Mouse (Mus musculus) heart, embryonic 10.5 days (tissue): ENCODE measurements around the gene Rassf8. TPM values are rescaled to one million over a fixed set of nuclear protein-coding genes. Genes with fewer than 3 reads are reported as not detected.
A peak's percentile ranks its signal among the peaks of the same experiment; 100 is the strongest.

Source experiments
- DNase-seq: peaks from one replicate; pipeline ENCODE4 v3.0.0-alpha.2; 2017; ENCODE audit warnings: low spot score
- H3K27ac ChIP-seq: fragments of 300-500 bp; sonication (generic); 2 replicates; pipeline ENCODE4 v1.5.1; 2016; ENCODE audit warnings: mild to moderate bottlenecking
- H3K27me3 ChIP-seq: fragments of 300-500 bp; sonication (generic); 2 replicates; pipeline ENCODE4 v1.6.1; 2016; ENCODE audit warnings: mild to moderate bottlenecking; ENCODE audit not compliant: poor library complexity, insufficient read depth, severe bottlenecking
- H3K36me3 ChIP-seq: fragments of 300-500 bp; sonication (generic); 2 replicates; pipeline ENCODE4 v1.6.1; 2016; ENCODE audit warnings: mild to moderate bottlenecking, moderate library complexity
- H3K4me1 ChIP-seq: fragments of 300-500 bp; sonication (generic); 2 replicates; pipeline ENCODE4 v1.6.1; 2016; ENCODE audit warnings: mild to moderate bottlenecking
- H3K4me3 ChIP-seq: fragments of 300-500 bp; sonication (generic); 2 replicates; pipeline ENCODE4 v1.5.1; 2016; ENCODE audit warnings: mild to moderate bottlenecking, moderate library complexity
- H3K9me3 ChIP-seq: fragments of 300-500 bp; sonication (generic); 2 replicates; pipeline ENCODE4 v1.6.1; 2016; ENCODE audit warnings: mild to moderate bottlenecking, moderate library complexity
- WGBS: fragments of 180-500 bp; shearing (Covaris S2); methylation state at CpG from one replicate; pipeline ENCODE4 v1.1.7; 2016; 5-methylcytosine and 5-hydroxymethylcytosine counted together
- polyA plus RNA-seq: library from polyadenylated mRNA; unstranded; fragments of >200 nt; fragmentation: Nextera tagmentation; extraction: Ambion mirVana; gene quantifications from 2 replicates; pipeline ENCODE4 v1.2.1, GENCODE M21; 2016

Gene Rassf8
- polyA plus RNA-seq, 1 experiment from 2014 or later = 7.2 TPM

GRCm38 (mm10) chr6:145768671-145769292 lies 22.2 kb downstream of the Rassf8 start:
- H3K4me3 ChIP-seq = 0 out of 2 replicates have a peak overlapping the region, but pooled peaks have one; percentile 12
- no peaks in the 10 kb centered on the region for H3K36me3 ChIP-seq
- peak overlapping the region; percentile 89 for H3K27ac ChIP-seq
- peaks cover 68% of the 10 kb centered on the region for H3K4me1 ChIP-seq
- H3K27me3 ChIP-seq = no peaks in the 10 kb centered on the region
- peak; percentile 92 for DNase-seq
- H3K9me3 ChIP-seq = no peaks in the 10 kb centered on the region
- WGBS = 32% methylated on average over 10 of the region's 10 CpGs

- Histone ChIP-seq H3K9me3 (no peaks in the 10 kb centered on the region), H3K4me3 (no peak overlapping the region), H3K36me3 (no peaks in the 10 kb centered on the region), H3K27ac (peak overlapping the region; percentile 67), H3K27me3 (no peaks in the 10 kb centered on the region), H3K4me1 (peaks cover 57% of the 10 kb centered on the region)
- DNase-seq = peak; percentile 61
- 76% methylated on average over 11 of the region's 11 CpGs for WGBS
Observed at GRCm38 (mm10) chr6:145769855-145770254, 23.3 kb downstream of the Rassf8 start.

- no peak overlapping the region; the same call in 1 of the 2 replicates for H3K4me3 ChIP-seq
- WGBS = 44% methylated on average over 18 of the region's 18 CpGs
- H3K36me3 ChIP-seq = no peaks in the 10 kb centered on the region
- peaks cover 52% of the 10 kb centered on the region for H3K4me1 ChIP-seq
- peak overlapping the region; percentile 67 for H3K27ac ChIP-seq
- peak; percentile 73 for DNase-seq
- no peaks in the 10 kb centered on the region for H3K27me3 ChIP-seq
- H3K9me3 ChIP-seq = no peaks in the 10 kb centered on the region
Observed at GRCm38 (mm10) chr6:145770272-145771000, 23.9 kb downstream of the Rassf8 start.

GRCm38 (mm10) chr6:145774436-145774835 lies 27.9 kb downstream of the Rassf8 start:
- H3K4me1 ChIP-seq = peaks cover 42% of the 10 kb centered on the region
- no peak overlapping the region for H3K4me3 ChIP-seq
- no peaks in the 10 kb centered on the region for H3K9me3 ChIP-seq
- H3K36me3 ChIP-seq = no peaks in the 10 kb centered on the region
- no peaks in the 10 kb centered on the region for H3K27me3 ChIP-seq
- WGBS = 81% methylated on average over 2 of the region's 2 CpGs
- H3K27ac ChIP-seq = no peak overlapping the region
- DNase-seq = no peak

GRCm38 (mm10) chr6:145776241-145776640 lies 29.7 kb downstream of the Rassf8 start:
- H3K36me3 ChIP-seq = no peaks in the 10 kb centered on the region
- DNase-seq = no peak
- H3K9me3 ChIP-seq = no peaks in the 10 kb centered on the region
- H3K27me3 ChIP-seq = no peaks in the 10 kb centered on the region
- WGBS = 79% methylated on average over 4 of the region's 4 CpGs
- no peak overlapping the region for H3K4me3 ChIP-seq
- peaks cover 39% of the 10 kb centered on the region for H3K4me1 ChIP-seq
- no peak overlapping the region for H3K27ac ChIP-seq

GRCm38 (mm10) chr6:145779383-145779782 lies 32.8 kb downstream of the Rassf8 start:
- Histone ChIP-seq H3K27ac (peak overlapping the region; percentile 69), H3K36me3 (peaks cover 2% of the 10 kb centered on the region; the same call in 1 of the 2 replicates), H3K4me1 (peaks cover 44% of the 10 kb centered on the region)

GRCm38 (mm10) chr6:145780180-145780802 lies 33.7 kb downstream of the Rassf8 start:
- DNase-seq = no peak
- no peaks in the 10 kb centered on the region for H3K9me3 ChIP-seq
- peaks cover 2% of the 10 kb centered on the region; the same call in 1 of the 2 replicates for H3K36me3 ChIP-seq
- 41% methylated on average over 8 of the region's 8 CpGs for WGBS
- peak overlapping the region; percentile 17; the same call in 1 of the 2 replicates for H3K27ac ChIP-seq
- H3K4me3 ChIP-seq = no peak overlapping the region
- no peaks in the 10 kb centered on the region for H3K27me3 ChIP-seq
- peaks cover 44% of the 10 kb centered on the region for H3K4me1 ChIP-seq

More at GRCm38 (mm10) chr6:145779383-145779782, 32.8 kb downstream of the Rassf8 start:
- H3K27me3 ChIP-seq = no peaks in the 10 kb centered on the region
- H3K9me3 ChIP-seq = no peaks in the 10 kb centered on the region
- no peak overlapping the region for H3K4me3 ChIP-seq
- 14% methylated on average over 6 of the region's 6 CpGs for WGBS
- DNase-seq = peak; percentile 74

- Histone ChIP-seq H3K27ac (no peak overlapping the region; the same call in 1 of the 2 replicates), H3K36me3 (peaks cover 4% of the 10 kb centered on the region; the same call in 1 of the 2 replicates), H3K27me3 (no peaks in the 10 kb centered on the region), H3K4me3 (no peak overlapping the region), H3K4me1 (peaks cover 35% of the 10 kb centered on the region), H3K9me3 (no peaks in the 10 kb centered on the region)
- WGBS = 87% methylated on average over 9 of the region's 9 CpGs
- DNase-seq = no peak
Observed at GRCm38 (mm10) chr6:145781256-145781655, 34.7 kb downstream of the Rassf8 start.

- no peak for DNase-seq
- H3K36me3 ChIP-seq = peaks cover 4% of the 10 kb centered on the region; the same call in 1 of the 2 replicates
- H3K27ac ChIP-seq = peak overlapping the region; percentile 47; the same call in 1 of the 2 replicates
- peaks cover 34% of the 10 kb centered on the region for H3K4me1 ChIP-seq
- H3K27me3 ChIP-seq = no peaks in the 10 kb centered on the region
- no peaks in the 10 kb centered on the region for H3K9me3 ChIP-seq
- 73% methylated on average over 2 of the region's 2 CpGs for WGBS
- no peak overlapping the region for H3K4me3 ChIP-seq
Observed at GRCm38 (mm10) chr6:145781966-145782365, 35.4 kb downstream of the Rassf8 start.

- no peak for DNase-seq
- no peak overlapping the region for H3K4me3 ChIP-seq
- peaks cover 14% of the 10 kb centered on the region for H3K4me1 ChIP-seq
- H3K27me3 ChIP-seq = no peaks in the 10 kb centered on the region
- H3K27ac ChIP-seq = no peak overlapping the region
- no peaks in the 10 kb centered on the region for H3K9me3 ChIP-seq
- 87% methylated on average over 2 of the region's 2 CpGs for WGBS
- H3K36me3 ChIP-seq = peaks cover 4% of the 10 kb centered on the region; the same call in 1 of the 2 replicates
Observed at GRCm38 (mm10) chr6:145787311-145787710, 40.8 kb downstream of the Rassf8 start.

- Histone ChIP-seq H3K36me3 (peaks cover 2% of the 10 kb centered on the region; the same call in 1 of the 2 replicates), H3K9me3 (no peaks in the 10 kb centered on the region), H3K27ac (no peak overlapping the region), H3K27me3 (no peaks in the 10 kb centered on the region), H3K4me3 (no peak overlapping the region), H3K4me1 (peaks cover 27% of the 10 kb centered on the region)
- DNase-seq = no peak
- WGBS = 95% methylated on average over 4 of the region's 4 CpGs
Observed at GRCm38 (mm10) chr6:145789738-145790137, 43.2 kb downstream of the Rassf8 start.

GRCm38 (mm10) chr6:145792373-145792772 lies 45.8 kb downstream of the Rassf8 start:
- WGBS = 64% methylated on average over 7 of the region's 7 CpGs
- Histone ChIP-seq H3K4me3 (no peak overlapping the region), H3K4me1 (peaks cover 46% of the 10 kb centered on the region), H3K9me3 (no peaks in the 10 kb centered on the region), H3K36me3 (no peaks in the 10 kb centered on the region), H3K27me3 (no peaks in the 10 kb centered on the region), H3K27ac (peak overlapping the region; percentile 62; the same call in 1 of the 2 replicates)
- no peak for DNase-seq
